Mouse (Mus musculus): ENCODE data around the gene Cfap54.

DNA sequence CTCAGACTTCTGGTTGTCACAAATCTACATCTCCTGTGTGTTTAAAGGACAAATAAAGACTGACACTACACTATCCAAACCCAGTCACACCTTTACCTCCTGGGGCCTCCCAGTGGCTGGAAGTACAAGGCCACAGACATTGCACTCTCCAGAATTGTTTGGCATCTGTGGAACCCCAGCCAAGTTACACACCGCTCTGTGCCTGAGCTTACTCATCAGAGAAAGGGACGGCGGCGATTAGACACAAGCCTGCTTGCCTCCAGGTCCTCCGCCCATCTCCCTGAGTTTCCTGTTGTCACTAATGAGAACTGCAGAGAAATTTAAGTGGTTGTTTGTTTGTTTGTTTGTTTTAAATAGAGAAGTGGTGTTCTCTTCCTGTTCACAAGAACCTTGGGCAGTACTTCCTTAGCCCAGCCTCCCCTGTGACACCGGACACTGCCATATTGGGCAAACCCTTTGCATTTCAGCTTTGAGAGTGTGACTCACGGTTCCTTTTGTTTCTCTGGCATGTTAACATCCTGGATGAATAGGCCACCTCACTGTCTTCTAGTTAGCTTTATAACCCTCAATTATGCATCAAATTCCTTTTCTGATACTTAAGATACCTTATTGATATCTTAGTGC, 13.7 kb upstream of the Cfap54 start:
- TF ChIP-seq ZC3H11A (IDR thresholded peaks at IDR 0.05; ENCODE audit: borderline replicate concordance, low read depth, low read length): no peak
- TF ChIP-seq CHD2 (IDR thresholded peaks at IDR 0.05; ENCODE audit: low read depth, low read length): no peak
- TF ChIP-seq ZNF384 (IDR thresholded peaks at IDR 0.05; ENCODE audit: low read depth, low read length): no peak
- no peak for TF ChIP-seq HCFC1 (IDR thresholded peaks at IDR 0.05; ENCODE audit: borderline replicate concordance, insufficient read depth, low read length)
